Mouse (Mus musculus): ENCODE data around the gene Dip2b.
"Not testable (repeated sequence)": the region's sequence is repeated elsewhere in the genome, so short reads cannot be mapped to it uniquely, and the experiment has no call there.

Dip2b gene

GRCm38 (mm10) chr15:100227663-100228534, 189.4 kb downstream of the Dip2b start, which contains the start of gene Atf1:
Gene Atf1 (plus strand): TSS chr15:100227819.
- peak; percentile 92 for DNase-seq

DNA sequence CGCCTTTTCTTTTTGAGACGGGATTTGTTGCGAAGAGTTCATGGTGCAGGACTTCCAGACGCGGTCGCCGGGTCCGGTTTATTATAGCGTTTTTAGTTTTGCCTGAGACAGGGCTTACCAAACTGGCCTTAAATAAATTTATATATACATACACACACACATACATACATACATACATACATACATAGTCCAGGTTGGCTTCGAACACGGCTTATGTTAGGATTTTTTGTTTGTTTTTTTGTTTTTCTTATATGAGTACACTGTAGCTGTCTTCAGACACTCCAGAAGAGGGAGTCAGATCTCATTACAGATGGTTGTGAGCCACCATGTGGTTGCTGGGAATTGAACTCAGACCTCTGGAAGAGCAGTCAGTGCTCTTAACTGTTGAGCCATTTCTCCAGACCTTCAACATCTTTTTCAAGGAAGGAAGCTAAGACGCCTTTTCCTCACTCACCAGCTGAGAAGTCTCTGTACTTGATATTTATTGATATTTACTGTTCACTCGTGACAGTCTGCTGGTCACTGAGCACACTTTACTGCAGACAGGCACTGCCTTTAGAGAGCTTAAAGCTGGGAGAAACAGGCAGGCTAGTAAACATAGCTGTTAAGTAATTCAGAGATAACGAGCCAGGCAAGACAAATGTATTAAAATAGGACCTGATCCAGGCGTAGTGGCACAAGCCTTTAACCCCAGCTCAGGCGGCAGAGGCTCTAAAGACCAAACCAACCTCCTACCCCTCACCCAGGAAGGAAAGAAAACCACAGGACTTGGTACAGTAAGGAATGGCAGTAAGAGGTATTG, 190.3 kb downstream of the Dip2b start:
- no peak for DNase-seq

DNA sequence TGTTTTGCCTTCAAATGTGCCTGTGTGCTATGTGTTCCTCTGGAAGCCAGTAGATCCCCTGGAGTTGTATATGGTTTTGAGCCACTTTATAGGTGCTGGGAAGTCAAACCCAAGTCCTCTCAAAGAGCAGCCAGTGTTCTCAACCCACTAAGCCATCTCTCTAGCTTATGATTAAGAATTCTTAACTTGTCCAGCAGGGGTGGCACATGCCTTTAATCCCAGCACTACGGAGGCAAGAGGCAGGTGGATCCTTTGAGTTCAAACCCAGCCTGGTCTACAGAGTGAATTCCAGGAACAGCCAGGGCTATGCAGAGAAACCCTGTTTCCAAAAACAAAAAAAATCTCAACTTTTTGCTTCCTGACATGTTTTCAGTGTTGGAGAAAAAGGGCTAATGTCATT, 192.2 kb downstream of the Dip2b start:
- DNase-seq = no peak

DNA sequence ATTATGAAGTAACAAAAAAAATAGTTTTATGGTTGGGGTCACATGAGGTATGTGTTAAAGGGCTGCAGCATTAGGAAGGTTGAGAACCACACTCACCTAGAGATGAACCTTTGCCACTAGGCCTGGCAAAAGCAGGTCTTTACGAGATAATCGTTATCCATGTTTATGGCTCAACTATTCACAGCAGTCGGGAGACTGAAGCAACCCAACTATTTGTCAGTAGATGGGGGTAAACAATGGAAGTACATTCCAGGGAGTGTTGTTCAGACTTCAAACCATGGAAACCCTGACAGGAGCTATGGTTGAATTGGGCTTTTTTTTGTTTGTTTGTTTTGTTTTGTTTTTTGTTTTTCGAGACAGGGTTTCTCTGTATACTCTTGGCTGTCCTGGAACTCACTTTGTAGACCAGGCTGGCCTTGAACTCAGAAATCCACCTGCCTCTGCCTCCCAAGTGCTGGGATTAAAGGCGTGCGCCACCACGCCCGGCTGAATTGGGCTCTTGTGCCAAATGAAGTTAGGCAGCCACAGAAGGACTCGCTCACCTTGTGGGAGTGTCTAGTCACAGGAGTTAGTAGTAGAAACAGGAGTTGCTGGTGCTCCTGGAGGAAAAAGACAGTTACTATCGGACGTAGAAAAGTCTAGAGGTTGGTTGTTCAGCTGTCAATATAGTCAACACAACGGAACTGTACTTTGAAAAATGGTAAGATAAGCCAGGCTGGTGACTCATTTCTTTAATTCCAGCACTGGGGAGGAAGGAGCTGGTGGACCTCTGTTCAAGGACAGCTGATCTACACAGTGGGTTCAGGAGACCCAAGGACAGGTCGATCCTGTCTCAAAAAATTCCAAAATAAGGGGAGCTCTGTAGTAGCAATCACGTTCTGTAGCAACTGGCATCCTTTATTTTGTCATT, 193.4 kb downstream of the Dip2b start:
- no peak for DNase-seq

GRCm38 (mm10) chr15:100235208-100235965, 196.9 kb downstream of the Dip2b start:
- no peak for DNase-seq

GRCm38 (mm10) chr15:100236952-100237351, 198.5 kb downstream of the Dip2b start:
- DNase-seq = no peak

- DNase-seq = no peak
These were observed 203.3 kb downstream of the Dip2b start for GRCm38 (mm10) chr15:100241780-100242179.

DNA sequence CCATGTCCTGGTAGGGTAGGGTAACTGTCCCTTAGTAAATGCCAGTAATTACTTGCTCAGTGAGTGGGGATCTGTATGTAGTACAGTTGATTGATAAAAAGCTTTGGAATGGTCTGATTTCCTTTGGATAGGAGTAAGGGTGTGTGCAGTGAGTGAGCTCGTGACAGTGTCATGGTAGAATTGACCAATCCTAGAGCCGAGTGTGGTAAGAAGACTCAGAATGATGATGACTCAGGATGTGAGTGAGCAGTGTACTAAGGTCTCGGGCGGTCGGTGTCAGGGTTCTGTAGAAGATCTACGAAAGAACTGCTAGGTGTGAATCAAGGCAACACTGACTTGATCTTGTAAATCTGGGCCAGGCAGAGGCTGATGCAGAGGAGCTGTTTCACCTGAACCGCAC, 207.5 kb downstream of the Dip2b start:
- no peak for DNase-seq

GRCm38 (mm10) chr15:100247296-100247695, 208.8 kb downstream of the Dip2b start:
- DNase-seq = no peak

DNA sequence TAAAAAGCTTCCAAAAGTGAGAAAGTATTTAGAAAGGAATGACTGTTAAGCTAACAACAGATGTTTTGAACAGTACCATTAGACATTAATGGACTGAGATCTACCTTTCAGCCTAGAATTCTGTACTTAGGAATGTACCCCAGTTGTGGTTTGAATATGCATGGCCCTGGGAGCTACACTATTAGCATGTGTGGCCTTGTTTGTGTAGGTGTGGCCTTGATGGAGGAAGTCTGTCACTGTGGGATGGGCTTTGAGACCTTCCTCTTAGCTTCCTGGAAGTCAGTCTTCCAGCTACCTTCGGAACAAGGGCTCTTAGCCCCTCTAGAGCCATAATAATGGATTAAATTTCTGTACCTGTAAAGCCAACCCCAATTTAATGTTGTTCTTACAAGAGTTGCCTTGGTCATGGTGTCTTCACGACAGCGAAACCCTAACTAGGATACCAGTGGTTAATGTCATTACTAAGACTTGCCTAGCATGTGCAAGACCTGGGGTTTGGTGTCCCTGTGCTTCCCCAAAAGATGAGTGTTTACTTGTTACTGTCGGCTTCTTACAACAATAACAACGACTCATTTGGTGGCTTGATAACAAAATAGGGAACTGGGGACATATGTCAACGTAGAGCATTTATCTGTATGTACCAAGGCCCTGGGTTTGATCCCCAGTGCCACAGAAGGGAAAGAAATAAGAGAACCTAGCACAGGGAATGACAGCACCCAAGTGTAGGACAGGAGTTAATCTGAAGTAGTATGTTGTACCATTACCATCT, 210.4 kb downstream of the Dip2b start:
- DNase-seq = no peak

DNA sequence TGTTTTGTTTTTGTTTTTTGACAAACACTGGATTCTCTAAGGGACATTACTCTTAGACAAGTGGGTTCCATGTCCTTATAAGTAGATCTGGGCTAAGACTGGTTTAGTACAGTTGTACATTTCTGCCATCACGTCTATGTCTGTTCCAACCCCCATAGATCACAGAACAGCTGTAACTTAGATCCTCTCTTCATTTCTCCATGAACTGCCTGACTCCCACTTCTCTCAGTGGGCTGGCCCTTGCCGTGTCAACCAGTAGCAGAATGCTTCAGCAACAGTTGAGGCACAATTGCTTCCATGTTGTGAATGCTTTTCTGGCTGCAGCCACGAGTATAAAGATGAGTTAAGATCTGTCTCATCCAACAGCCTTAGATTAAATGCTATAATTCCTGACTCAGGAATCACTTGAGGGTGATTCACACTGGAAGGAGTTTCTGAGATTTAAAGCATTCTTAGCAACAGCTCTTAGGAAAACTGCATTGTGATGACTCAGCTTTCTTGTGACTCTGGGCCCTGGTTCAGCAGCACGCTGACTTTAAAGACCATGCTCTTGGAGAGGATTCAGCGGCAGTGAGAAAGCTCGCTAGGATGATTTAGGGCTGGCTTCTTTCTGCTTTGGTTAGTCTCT, 212.8 kb downstream of the Dip2b start:
- DNase-seq = no peak

- no peak for DNase-seq
These were observed 217.9 kb downstream of the Dip2b start for GRCm38 (mm10) chr15:100256386-100256785.

GRCm38 (mm10) chr15:100257305-100257704, 218.8 kb downstream of the Dip2b start:
- DNase-seq = no peak

GRCm38 (mm10) chr15:100258646-100259425, 220.4 kb downstream of the Dip2b start:
- DNase-seq = no peak

DNA sequence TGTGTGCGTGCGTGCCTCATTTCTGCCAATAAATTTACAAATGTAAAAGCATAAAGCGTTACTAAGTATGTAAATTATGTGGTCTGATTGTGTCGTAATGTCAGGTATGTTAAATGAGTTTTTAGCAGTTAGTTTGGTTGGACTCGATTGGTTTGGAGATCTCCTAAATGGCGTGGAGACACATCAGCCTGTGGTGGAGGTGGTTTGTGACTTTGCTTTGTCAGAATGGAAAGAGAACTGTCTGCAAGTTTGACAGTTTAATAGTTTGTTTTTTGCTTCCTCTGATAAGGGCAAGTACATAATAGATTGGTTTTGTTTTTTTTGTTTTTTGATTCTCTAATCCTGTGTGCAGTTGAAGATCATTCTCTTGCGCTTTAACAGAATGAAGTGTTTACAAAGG, 221.9 kb downstream of the Dip2b start:
- DNase-seq = not testable (repeated sequence)

DNA sequence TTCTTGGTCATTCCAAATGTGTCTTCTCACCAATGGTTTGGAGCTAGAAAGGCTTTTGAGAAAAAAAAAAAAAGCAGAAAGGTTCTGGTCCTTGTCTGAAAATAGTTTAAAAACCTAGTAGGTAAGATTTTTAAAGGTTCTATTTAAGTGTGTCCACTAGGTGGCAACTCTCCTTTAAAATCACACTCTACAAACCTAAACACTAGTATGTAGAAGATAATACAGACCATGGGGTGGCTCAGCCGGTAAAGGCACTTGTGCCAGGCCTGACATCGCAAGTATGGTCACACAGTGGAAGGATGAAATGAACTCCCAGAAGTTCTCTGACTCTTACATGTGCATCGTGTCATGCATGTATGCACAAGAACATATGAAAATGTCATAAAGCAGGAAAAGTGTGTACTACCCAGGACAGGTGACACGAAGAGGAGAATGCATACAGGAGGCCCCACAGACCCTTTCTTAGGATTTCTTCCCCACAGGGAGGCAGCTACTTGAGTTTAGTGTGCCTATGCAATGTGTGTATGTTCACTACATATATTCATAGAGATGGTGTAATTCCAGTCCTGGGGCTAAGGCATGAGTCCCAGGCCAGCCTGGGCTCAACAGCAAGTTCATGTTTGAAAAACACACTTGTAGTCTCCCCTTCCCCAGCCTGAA, 224.9 kb downstream of the Dip2b start:
- peak; percentile 13 for DNase-seq

DNA sequence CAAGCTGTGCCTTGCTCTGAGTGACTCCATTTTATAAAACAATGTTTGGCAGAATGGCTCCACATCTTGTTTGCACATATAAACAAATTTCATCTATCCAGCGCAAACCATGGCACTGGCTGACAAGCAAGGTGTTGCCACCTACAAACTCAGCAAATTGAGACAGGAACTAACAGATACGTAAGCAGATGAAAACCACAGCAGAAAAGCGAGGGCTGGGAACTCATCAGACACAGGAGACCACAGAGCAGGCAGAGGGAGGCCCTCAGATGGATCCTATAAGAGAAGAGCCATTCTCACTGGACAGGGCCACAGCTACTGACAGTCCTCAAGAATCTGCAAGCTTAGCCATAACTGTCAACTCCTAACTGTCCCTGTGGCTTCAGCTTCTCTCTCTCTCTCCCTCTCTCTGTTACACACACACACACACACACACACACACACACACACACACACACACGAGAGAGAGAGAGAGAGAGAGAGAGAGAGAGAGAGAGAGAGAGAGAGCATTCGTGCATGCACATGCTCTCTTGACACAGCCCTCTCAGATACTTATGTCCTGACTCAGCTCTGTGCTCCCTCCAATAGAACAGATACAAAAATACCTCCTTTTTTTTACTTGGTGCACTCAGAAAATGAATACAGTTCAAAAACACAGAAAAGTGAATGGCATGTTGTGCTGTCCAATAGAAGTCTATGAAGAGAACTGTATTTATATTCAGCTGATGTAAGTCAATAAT, 227.3 kb downstream of the Dip2b start:
- no peak for DNase-seq

GRCm38 (mm10) chr15:100268916-100269315, 230.5 kb downstream of the Dip2b start:
- DNase-seq = no peak

Measured in cerebellum, adult 9-11 months (tissue).